ENCODE assay signal across 8 mouse cellular contexts in the genomic region with DNA sequence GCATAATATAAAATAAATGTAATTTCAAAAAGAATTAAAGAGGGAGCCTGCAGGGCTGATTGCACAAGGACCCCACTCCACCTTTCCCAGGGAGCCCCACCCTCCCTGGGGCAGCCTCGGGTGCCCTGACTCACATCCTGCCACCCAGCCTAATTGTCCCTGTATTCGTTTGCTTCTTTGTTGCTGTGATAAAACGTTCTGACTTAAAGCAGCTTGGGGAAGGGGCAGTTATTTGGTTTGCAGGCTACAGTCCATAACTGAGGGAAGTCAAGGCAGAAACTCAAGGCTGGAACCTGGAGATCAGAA. TPM values are rescaled to one million over a fixed set of nuclear protein-coding genes. Genes with fewer than 3 reads are reported as not detected.
DNase-seq lines count a peak whose midpoint lies in the region; ATAC-seq lines count a peak whose summit lies in the region.

No protein-coding gene starts in this region.

- H3K36me3 ChIP-seq in hindbrain, embryonic 12.5 days: no peaks in the 10 kb centered on the region
- no peaks in the 10 kb centered on the region for H3K36me3 ChIP-seq in hindbrain, embryonic 13.5 days
- no peaks in the 10 kb centered on the region for H3K36me3 ChIP-seq in midbrain, embryonic 14.5 days (ENCODE audit: control insufficient read depth, insufficient read depth, low read length)
- H3K36me3 ChIP-seq in midbrain, embryonic 10.5 days: no peaks in the 10 kb centered on the region
- peaks cover 11% of the 10 kb centered on the region for H3K36me3 ChIP-seq in stomach, embryonic 16.5 days (ENCODE audit: control insufficient read depth, insufficient read depth, low read length)

- no peak overlapping the region for H3K4me3 ChIP-seq in hindbrain, embryonic 12.5 days
- no peak overlapping the region for H3K4me3 ChIP-seq in hindbrain, embryonic 13.5 days
- no peak overlapping the region; the same call in 1 of the 2 replicates for H3K4me3 ChIP-seq in midbrain, embryonic 14.5 days (replicated peaks; ENCODE audit: low read depth, low read length)
- H3K4me3 ChIP-seq in midbrain, embryonic 10.5 days: no peak overlapping the region
- no peak overlapping the region for H3K4me3 ChIP-seq in stomach, embryonic 16.5 days (replicated peaks; ENCODE audit: low read length)

- H3K27ac ChIP-seq in hindbrain, embryonic 12.5 days: no peak overlapping the region
- H3K27ac ChIP-seq in hindbrain, embryonic 13.5 days: no peak overlapping the region
- H3K27ac ChIP-seq in midbrain, embryonic 14.5 days (replicated peaks; ENCODE audit: low read depth, low read length): no peak overlapping the region
- H3K27ac ChIP-seq in midbrain, embryonic 10.5 days (replicated peaks): no peak overlapping the region
- peak overlapping the region; percentile 73; the same call in 1 of the 2 replicates for H3K27ac ChIP-seq in stomach, embryonic 16.5 days (ENCODE audit: low read length)

- WGBS in hindbrain, embryonic 12.5 days: 34% methylated on average over 3 of the region's 3 CpGs
- WGBS in hindbrain, embryonic 13.5 days: 20% methylated on average over 3 of the region's 3 CpGs
- WGBS in midbrain, embryonic 14.5 days: 26% methylated on average over 3 of the region's 3 CpGs
- WGBS in midbrain, embryonic 10.5 days: 31% methylated on average over 3 of the region's 3 CpGs
- 27% methylated on average over 3 of the region's 3 CpGs for whole genome bisulfite sequencing in stomach, embryonic 16.5 days

- no peak for ATAC-seq in hindbrain, embryonic 12.5 days (ENCODE audit: low FRiP score)
- ATAC-seq in hindbrain, embryonic 13.5 days (ENCODE audit: low FRiP score): no peak
- no peak for ATAC-seq in midbrain, embryonic 14.5 days (ENCODE audit: low FRiP score, low TSS enrichment)
- peak; percentile 58 for ATAC-seq in inflammation-experienced regulatory T-cells, adult 6 months
- ATAC-seq in stomach, embryonic 16.5 days (ENCODE audit: insufficient read depth, low FRiP score): no peak

- H3K9me3 ChIP-seq in hindbrain, embryonic 12.5 days (replicated peaks): no peaks in the 10 kb centered on the region
- no peaks in the 10 kb centered on the region for H3K9me3 ChIP-seq in hindbrain, embryonic 13.5 days
- no peaks in the 10 kb centered on the region for H3K9me3 ChIP-seq in midbrain, embryonic 14.5 days (ENCODE audit: control insufficient read depth, low read length)
- H3K9me3 ChIP-seq in midbrain, embryonic 10.5 days (replicated peaks): no peaks in the 10 kb centered on the region
- no peaks in the 10 kb centered on the region for H3K9me3 ChIP-seq in stomach, embryonic 16.5 days (replicated peaks; ENCODE audit: control insufficient read depth, low read length)

- no peak overlapping the region for H3K9ac ChIP-seq in hindbrain, embryonic 12.5 days
- H3K9ac ChIP-seq in hindbrain, embryonic 13.5 days: no peak overlapping the region
- no peak overlapping the region for H3K9ac ChIP-seq in midbrain, embryonic 14.5 days (replicated peaks; ENCODE audit: low read length)
- H3K9ac ChIP-seq in stomach, embryonic 16.5 days (ENCODE audit: low read length): no peak overlapping the region

- H3K4me2 ChIP-seq in hindbrain, embryonic 12.5 days (replicated peaks): peak overlapping the region; percentile 98; the same call in 1 of the 2 replicates
- no peak overlapping the region for H3K4me2 ChIP-seq in hindbrain, embryonic 13.5 days
- H3K4me2 ChIP-seq in midbrain, embryonic 14.5 days (ENCODE audit: low read length): peak overlapping the region; percentile 99; the same call in 1 of the 2 replicates
- peak overlapping the region; percentile 93 for H3K4me2 ChIP-seq in stomach, embryonic 16.5 days (ENCODE audit: low read depth, low read length)

- H3K27me3 ChIP-seq in hindbrain, embryonic 12.5 days: peaks cover 68% of the 10 kb centered on the region
- peaks cover 90% of the 10 kb centered on the region for H3K27me3 ChIP-seq in hindbrain, embryonic 13.5 days
- H3K27me3 ChIP-seq in midbrain, embryonic 14.5 days (ENCODE audit: control insufficient read depth, insufficient read depth, low read length): peaks cover 26% of the 10 kb centered on the region; the same call in 1 of the 2 replicates
- peaks cover 100% of the 10 kb centered on the region for H3K27me3 ChIP-seq in midbrain, embryonic 10.5 days (ENCODE audit: low read depth, poor library complexity, severe bottlenecking)
- H3K27me3 ChIP-seq in stomach, embryonic 16.5 days (ENCODE audit: control insufficient read depth, insufficient read depth, low read length): peaks cover 1% of the 10 kb centered on the region; the same call in 1 of the 2 replicates

- H3K4me1 ChIP-seq in hindbrain, embryonic 12.5 days: peaks cover 21% of the 10 kb centered on the region
- peaks cover 23% of the 10 kb centered on the region for H3K4me1 ChIP-seq in hindbrain, embryonic 13.5 days (replicated peaks)
- peaks cover 15% of the 10 kb centered on the region for H3K4me1 ChIP-seq in midbrain, embryonic 14.5 days (ENCODE audit: control insufficient read depth, insufficient read depth, low read length)
- peaks cover 22% of the 10 kb centered on the region for H3K4me1 ChIP-seq in midbrain, embryonic 10.5 days
- peaks cover 14% of the 10 kb centered on the region for H3K4me1 ChIP-seq in stomach, embryonic 16.5 days (ENCODE audit: control insufficient read depth, insufficient read depth, low read length)

- DNase-seq in midbrain, embryonic 14.5 days: no peak
- no peak for DNase-seq in midbrain, embryonic 10.5 days (ENCODE audit: low spot score)
- no peak for DNase-seq in adrenal gland, adult 18-20 months (ENCODE audit: low spot score in 2 of 2)
- no peak for DNase-seq in layer of hippocampus, postnatal 14 days (ENCODE audit: low spot score in 2 of 2)

RNA-seq across cellular contexts. Expression of a gene that starts 0.8 kb away (rescaled TPM):
- polyA plus RNA-seq in hindbrain, embryonic 12.5 days (2016; fragmentation: Nextera tagmentation; extraction: Ambion mirVana): 13.2 and 14.4 TPM in 2 replicates
- polyA plus RNA-seq in hindbrain, embryonic 13.5 days (2015; fragmentation: Nextera tagmentation; extraction: Ambion mirVana): 7.0 and 7.3 TPM in 2 replicates
- polyA plus RNA-seq in midbrain, embryonic 14.5 days (2014; fragmentation: Nextera tagmentation; extraction: Ambion mirVana): 6.0 and 6.8 TPM in 2 replicates
- polyA plus RNA-seq in midbrain, embryonic 10.5 days (2016; fragmentation: Nextera tagmentation; extraction: Ambion mirVana): 5.0 and 7.9 TPM in 2 replicates
- polyA plus RNA-seq in inflammation-experienced regulatory T-cells, adult 6 months (2017; shearing (Covaris generic)): 10 to 100 TPM in 1 of 3 experiments, 1 to 10 TPM in 2; 7.4 to 13.5 (median 8.6) TPM
- polyA plus RNA-seq in stomach, embryonic 16.5 days (2015; fragmentation: Nextera tagmentation; extraction: Ambion mirVana): 35.5 and 39.6 TPM in 2 replicates
- total RNA-seq in adrenal gland, adult 18-20 months (2021): 10 to 100 TPM; 23.2 to 25.3 TPM
- 10 to 100 TPM; 27.9 to 30.6 TPM for total RNA-seq in layer of hippocampus, postnatal 14 days (2021)

RNA-seq across cellular contexts. Expression of a gene that starts 16.8 kb away (rescaled TPM):
- polyA plus RNA-seq in hindbrain, embryonic 12.5 days (2016; fragmentation: Nextera tagmentation; extraction: Ambion mirVana): 0.50 and 0.85 TPM in 2 replicates
- polyA plus RNA-seq in hindbrain, embryonic 13.5 days (2015; fragmentation: Nextera tagmentation; extraction: Ambion mirVana): 1.0 and 1.1 TPM in 2 replicates
- polyA plus RNA-seq in midbrain, embryonic 14.5 days (2014; fragmentation: Nextera tagmentation; extraction: Ambion mirVana): 0.23 and 0.49 TPM in 2 replicates
- 0.33 and 0.57 TPM in 2 replicates for polyA plus RNA-seq in midbrain, embryonic 10.5 days (2016; fragmentation: Nextera tagmentation; extraction: Ambion mirVana)
- polyA plus RNA-seq in inflammation-experienced regulatory T-cells, adult 6 months (2017; shearing (Covaris generic)): 1 to 10 TPM; 4.4 to 5.8 (median 4.7) TPM
- 1.1 and 1.3 TPM in 2 replicates for polyA plus RNA-seq in stomach, embryonic 16.5 days (2015; fragmentation: Nextera tagmentation; extraction: Ambion mirVana)
- total RNA-seq in adrenal gland, adult 18-20 months (2021): 1 to 10 TPM; 2.0 TPM
- total RNA-seq in layer of hippocampus, postnatal 14 days (2021): 1 to 10 TPM; 4.1 to 5.8 TPM
